Mouse (Mus musculus): ENCODE measurements at regions not wholly inside any gene's neighbourhood (a gene's known extent, or its start where the extent isn't known, plus 50 kb on each side); places are given as distances from the start of the nearest gene placed in this dataset.

- no peak for TF ChIP-seq CTCF (conservative IDR thresholded peaks at IDR 0.05 in 1 of 2, IDR thresholded peaks at IDR 0.05 in 1 of 2; ENCODE audit: low read depth in 2 of 2, low read length in 2 of 2)
- 0 out of 2 replicates have a peak, but pooled peaks have one; percentile 25 for TF ChIP-seq MAFK (IDR thresholded peaks at IDR 0.05; ENCODE audit: insufficient replicate concordance, low read length)
- TF ChIP-seq IRF4 (IDR thresholded peaks at IDR 0.05; ENCODE audit: low read depth, low read length), result peak; percentile 97
- peak; percentile 68 for TF ChIP-seq ELF1 (IDR thresholded peaks at IDR 0.05; ENCODE audit: low read depth, low read length)
- TF ChIP-seq E2F4 (IDR thresholded peaks at IDR 0.05; ENCODE audit: insufficient replicate concordance, low read depth, low read length), result no peak
Observed at GRCm38 (mm10) chr1:159991734-159992565, 52.2 kb upstream of the 4930523C07Rik start.
